Mouse (Mus musculus) A20 (cell line): ENCODE data around the gene Chadl.
A peak's percentile ranks its signal among the peaks of the same experiment; 100 is the strongest.
"Not testable (repeated sequence)": the region's sequence is repeated elsewhere in the genome, so short reads cannot be mapped to it uniquely, and the experiment has no call there.

Experiments used
- DNase-seq: peaks from one replicate; pipeline ENCODE4 v3.0.0-alpha.2; 2011; ENCODE audit warnings: low read depth, low spot score

Chadl gene

GRCm38 (mm10) chr15:81697175-81697574, at the start of gene Chadl:
Gene Chadl, minus strand, starts transcription at chr15:81697287.
- no peak for DNase-seq

- peak; percentile 64 for DNase-seq
Measured at GRCm38 (mm10) chr15:81745601-81746114, 48.6 kb upstream of the Chadl start.

- peak; percentile 83 for DNase-seq
Measured at GRCm38 (mm10) chr15:81744992-81745600, 48.0 kb upstream of the Chadl start, which contains the start of the genes Zc3h7b and Rangap1. Gene Zc3h7b, plus strand, starts transcription at chr15:81745057. Gene Rangap1, minus strand, starts transcription at chr15:81745530.

GRCm38 (mm10) chr15:81742368-81742767, 45.3 kb upstream of the Chadl start:
- DNase-seq: not testable (repeated sequence)

GRCm38 (mm10) chr15:81739924-81740323, 42.8 kb upstream of the Chadl start:
- no peak for DNase-seq

GRCm38 (mm10) chr15:81739296-81739695, 42.2 kb upstream of the Chadl start:
- no peak for DNase-seq

- DNase-seq: no peak
Measured at GRCm38 (mm10) chr15:81735075-81735474, 38.0 kb upstream of the Chadl start.

- DNase-seq: peak; percentile 98
Measured at GRCm38 (mm10) chr15:81729792-81730635, 32.9 kb upstream of the Chadl start.

GRCm38 (mm10) chr15:81729241-81729791, 32.2 kb upstream of the Chadl start:
- DNase-seq: peak; percentile 47

- DNase-seq: no peak
Measured at GRCm38 (mm10) chr15:81725965-81726364, 28.9 kb upstream of the Chadl start.

- no peak for DNase-seq
Measured at GRCm38 (mm10) chr15:81723653-81724052, 26.6 kb upstream of the Chadl start.

- no peak for DNase-seq
Measured at GRCm38 (mm10) chr15:81722361-81722760, 25.3 kb upstream of the Chadl start.

- DNase-seq: no peak
Measured at GRCm38 (mm10) chr15:81719139-81719531, 22.0 kb upstream of the Chadl start.

- DNase-seq: no peak
Measured at GRCm38 (mm10) chr15:81718336-81719138, 21.4 kb upstream of the Chadl start.

GRCm38 (mm10) chr15:81713742-81714141, 16.7 kb upstream of the Chadl start:
- DNase-seq: no peak

GRCm38 (mm10) chr15:81710801-81711200, 13.7 kb upstream of the Chadl start:
- no peak for DNase-seq

- DNase-seq: no peak
Measured at GRCm38 (mm10) chr15:81709686-81710085, 12.6 kb upstream of the Chadl start.

GRCm38 (mm10) chr15:81708991-81709390, 11.9 kb upstream of the Chadl start:
- DNase-seq: no peak

GRCm38 (mm10) chr15:81703094-81703489, 6.0 kb upstream of the Chadl start:
- no peak for DNase-seq

- peak; percentile 11 for DNase-seq
Measured at GRCm38 (mm10) chr15:81702306-81703093, 5.4 kb upstream of the Chadl start.

GRCm38 (mm10) chr15:81701350-81701749, 4.3 kb upstream of the Chadl start:
- peak; percentile 14 for DNase-seq
